Mouse (Mus musculus) kidney, postnatal 25 days (tissue): ENCODE data around the gene Gm6583.

Source experiments
- DNase-seq, 2 experiments: peaks; one replicate each; pipeline ENCODE4 v3.0.0; 2021; ENCODE audit warnings: mixed read lengths in 2 of 2

The Gm6583 gene

DNA sequence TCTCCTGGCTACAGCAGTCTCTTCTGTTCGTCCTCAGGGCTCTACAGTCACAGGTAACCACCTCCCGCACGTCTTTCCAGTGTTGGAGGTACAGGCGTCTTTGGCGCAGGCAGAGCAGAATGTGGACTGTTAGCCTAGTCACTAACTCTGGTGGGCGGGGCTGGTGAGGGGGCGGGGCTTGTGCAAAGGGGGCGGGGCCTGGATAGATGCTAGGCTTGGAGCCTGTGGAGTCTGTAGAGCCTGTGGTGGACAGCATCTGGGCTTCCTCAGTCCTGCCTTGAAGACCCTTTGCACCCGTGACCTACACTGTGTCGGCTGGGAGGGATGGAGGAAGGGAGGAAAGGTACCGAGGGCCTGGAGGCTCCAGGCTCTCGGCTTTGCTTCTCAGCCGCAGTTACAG is at the start of gene Gm6583:
Gene Gm6583, minus strand, starts transcription at position 124 of the 400 bp plus-strand sequence.
- DNase-seq = no peak

DNA sequence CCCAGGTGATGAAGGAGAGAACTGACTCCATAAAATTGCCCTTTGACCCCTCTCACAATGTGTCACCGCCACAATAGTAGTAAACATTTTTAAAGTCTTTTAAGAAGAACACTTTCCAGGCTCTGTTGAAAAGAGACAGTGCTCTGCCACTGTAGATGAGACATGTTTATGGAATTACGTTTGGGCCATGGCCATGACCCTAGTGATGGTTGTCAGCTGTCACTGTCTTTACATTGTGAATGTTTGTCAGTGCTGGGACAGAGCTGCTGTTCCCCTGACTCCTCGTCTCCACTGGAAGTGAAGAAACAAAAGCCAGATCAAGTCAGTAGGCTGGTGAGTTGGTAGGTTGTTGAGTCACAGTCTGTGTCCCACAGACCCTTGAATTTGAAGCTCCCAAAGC is 46.6 kb upstream of the Gm6583 start:
- DNase-seq = no peak

DNA sequence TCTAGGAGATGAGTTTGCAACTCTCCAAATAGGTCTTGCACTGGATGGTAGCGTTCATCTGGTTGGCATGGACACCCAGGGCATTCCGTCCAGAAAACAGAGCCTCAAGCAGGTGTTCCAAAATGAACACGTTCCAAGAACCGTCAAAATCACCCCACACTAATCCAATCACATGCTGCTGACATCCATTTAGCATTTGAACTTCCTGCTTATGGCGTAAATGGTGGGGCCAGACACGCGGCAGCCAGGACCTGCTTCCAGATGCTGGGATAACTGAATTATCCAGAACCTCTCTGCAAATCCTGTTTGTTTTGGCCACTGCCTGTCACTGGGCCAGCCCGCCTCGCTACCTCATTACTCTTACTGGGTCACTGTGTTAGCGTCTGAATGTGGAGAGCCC is 43.5 kb upstream of the Gm6583 start:
- no peak for DNase-seq

DNA sequence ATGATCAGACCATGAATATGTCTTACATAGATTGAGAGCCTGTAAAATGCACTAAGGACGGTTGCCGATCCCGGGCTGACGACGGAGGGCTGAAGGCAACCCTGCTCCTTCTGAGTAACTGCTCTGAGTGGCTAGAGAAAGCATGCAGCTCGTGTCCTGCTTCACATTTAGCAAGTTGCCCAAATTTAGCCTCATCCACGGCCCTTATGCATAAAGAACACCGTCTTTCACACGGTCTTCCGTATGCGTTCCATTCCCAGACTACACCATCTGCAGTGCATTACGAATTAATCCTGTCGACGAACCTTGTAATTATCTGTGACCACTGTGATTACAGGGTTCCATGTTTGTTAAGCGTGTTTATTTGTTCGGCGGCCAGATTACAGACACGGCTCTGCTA is 40.2 kb upstream of the Gm6583 start:
- DNase-seq = no peak

DNA sequence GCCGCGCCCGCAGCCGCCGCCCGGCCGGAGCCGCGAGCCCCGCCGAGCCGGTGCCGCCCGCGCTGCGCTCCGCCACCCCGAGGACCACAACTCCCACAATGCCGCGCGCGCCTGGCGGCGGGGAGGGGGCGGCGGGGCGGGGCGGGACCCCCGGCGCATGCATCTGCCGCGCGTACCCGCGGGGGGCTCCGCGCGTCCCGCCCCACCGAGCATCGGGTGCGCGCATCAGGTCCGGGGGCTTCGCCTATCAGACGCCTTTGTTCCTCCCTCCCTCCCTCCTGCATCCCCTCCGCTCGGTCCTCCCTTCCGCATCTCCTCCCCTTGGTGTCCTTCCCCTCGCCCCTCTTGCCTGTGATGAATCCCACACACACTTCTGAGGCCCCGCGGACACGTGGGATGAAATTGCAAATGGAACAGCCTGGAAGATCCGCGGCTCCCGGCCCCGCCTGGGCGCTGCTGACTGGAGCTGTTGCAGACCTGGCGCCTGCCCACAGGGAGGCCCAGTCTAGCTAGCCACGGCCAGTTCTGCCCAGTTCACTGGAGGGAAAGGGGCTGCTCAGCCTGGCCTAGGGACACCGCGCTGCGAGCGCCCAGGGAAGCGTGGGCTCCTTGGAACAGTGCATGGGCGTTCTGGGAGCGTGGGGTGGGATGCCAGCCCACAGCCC is 39.1 kb upstream of the Gm6583 start, which contains the start of gene Asphd2:
Gene Asphd2, minus strand, starts transcription at position 88 of the 665 bp plus-strand sequence.
- DNase-seq = no peak

DNA sequence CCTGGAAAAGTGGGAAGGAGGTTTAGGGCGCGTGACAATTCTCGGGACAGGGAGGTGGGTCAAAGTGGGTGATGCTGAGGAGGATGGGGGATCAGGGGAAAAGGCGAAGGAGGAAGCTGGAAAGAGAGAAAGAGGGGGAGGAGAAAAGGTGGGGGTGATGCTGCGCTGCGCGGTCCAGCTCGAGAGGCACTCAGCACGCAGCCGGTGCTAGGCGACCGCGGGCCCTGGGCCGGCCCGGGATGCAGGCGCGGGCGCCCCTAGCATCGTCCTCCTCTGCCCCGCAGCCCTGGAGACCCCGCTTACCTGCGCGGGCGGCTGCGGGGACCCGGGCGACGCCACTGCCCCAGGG is 38.6 kb upstream of the Gm6583 start:
- no peak for DNase-seq

DNA sequence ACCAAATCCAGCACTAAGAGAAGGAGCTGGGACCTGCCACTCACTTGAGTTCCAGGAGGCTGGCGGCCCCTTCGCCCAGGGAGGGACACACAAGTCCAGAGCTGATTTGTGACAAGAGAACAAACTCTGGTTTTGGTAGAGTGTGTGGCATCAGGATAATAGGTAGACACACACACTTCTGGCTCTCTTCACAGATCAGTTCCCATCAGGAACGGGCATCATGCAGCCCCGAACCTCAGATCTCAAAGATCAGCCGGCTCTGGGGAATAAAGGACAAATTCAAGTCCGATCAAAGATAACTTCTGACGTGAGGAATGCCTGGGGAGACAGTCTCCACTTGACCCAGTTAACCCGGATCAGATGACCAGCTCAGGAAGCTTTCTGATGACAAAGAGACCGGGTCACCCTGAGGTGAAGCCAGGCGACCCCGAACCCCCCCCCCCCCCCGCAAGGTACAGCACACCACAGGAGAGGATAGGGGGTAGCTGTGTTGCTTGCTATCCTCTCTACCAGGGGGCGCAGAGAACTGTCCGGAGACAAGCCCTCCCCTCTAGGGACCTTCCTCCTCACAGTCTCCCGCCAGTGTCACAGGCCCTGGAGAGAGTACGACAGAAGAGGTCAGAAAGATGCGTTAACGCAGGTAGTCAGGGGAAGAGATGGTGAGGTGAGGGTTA is 38.0 kb upstream of the Gm6583 start:
- DNase-seq = no peak

DNA sequence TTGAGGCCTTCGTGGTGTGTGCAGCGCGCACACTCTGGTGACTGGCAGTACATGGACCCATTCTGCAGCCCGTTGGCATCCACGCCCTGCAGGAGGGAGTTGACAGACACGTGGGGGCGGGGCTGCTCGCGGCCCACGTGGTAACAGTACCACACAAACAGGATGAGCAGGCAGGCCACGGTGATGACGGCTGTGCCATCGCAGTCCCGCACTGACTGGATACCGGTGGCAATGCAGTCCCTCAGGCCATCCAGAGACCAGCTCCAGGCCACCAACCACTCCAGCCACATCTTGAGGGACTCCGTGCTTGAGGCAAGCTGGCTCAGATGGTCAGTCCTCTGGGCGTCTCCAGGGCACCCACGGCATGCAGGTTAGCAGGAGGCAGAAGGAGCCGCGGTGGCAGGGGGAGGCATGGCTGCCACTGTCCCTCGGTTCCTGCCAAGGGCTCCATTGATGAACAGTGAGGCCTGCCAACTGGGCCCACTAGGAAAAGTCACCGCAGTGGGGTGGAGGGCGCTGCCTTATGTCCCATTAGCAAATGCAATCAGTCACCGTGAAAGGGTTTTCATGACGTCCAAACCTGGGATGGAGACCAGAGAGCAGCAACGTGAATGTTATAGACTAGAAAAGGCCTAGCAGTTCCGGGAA is 36.0 kb upstream of the Gm6583 start:
- DNase-seq = no peak

DNA sequence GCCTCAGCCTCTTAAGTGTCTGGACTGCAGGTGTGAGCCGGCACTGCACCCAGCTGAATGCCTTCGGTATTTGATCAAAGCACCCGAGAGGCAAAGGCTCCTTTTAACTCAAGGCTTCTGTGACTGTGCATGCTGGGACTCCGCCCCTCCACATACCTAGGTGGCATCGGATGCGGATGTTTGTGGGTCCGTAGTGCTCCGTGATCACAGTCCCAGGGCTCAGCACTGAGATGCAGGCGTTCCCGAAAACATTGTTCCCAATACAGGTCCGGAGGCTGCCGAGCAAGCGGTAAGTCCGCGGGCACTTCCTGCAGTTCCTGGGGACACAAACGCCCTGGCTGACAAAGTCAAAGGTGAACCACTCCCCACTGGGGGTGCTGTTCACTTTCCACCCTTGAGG is 35.2 kb upstream of the Gm6583 start:
- no peak for DNase-seq

DNA sequence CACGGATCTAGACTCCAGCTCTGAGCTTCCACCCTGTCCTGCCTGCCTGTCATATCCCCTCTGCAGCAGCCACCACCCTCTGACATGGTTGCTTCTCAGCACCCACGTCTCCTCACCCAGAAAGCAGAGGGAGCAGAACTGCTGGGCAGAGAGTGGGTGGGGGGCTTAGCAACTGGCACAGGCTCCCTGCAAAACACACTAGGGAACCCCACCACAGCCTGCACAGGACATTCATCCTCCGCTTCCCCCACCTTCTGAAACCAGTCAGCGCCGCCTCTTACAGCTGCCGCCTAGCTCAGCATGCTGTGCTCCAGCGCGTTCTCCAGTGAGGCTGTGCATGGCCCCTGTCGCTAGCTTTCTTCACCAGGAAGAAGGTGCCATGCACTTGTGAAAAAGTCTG is 33.5 kb upstream of the Gm6583 start:
- no peak for DNase-seq

DNA sequence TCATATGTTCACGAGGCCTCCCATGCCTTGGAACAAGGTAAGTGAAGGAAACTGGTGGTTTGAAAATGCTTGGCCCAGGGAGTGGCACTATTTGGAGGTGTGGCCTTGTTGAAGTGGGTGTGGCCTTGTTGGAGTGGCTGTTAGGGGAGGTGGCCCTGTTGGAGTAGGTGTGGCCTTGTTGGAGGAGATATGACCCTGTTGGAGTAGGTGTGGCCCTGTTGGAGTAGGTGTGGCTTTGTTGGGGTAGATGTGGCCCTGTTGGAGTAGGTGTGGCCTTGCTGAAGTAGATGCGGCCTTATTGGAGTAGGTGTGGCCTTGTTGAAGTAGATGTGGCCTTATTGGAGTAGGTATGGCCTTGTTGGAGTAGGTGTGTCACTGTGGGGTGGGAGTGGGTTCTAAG is 30.1 kb upstream of the Gm6583 start:
- no peak for DNase-seq

DNA sequence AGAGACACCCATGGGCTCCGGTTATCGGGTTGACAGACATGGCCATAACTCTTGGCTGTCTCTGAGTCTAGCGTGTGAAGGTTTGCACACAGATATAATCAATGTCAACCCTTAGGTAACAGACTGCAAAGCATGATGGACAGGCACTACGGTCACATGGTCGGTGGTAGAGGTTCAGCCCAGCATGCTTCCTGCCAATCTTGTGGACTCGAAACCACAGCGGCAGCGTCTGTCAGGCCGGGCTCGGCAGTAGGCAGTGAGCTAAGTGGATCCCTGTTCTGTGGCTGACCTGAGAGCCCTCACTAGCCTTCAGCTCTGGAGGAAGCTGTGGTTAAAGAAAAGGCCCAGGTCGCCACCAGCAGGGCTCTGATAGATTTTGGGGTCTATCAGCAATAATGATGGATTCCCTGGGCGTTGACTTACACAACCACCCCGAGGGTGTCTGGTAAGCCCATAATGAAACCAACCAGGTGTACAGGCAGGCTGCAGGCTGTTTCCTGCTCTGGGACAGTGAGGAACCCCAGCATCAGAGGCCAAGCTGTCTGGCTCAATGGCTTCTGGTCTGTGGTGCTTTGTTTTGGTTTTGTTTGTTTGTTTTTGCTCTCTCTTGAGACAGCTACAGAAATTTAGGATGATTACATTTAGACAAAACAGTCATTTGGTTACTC is 29.1 kb upstream of the Gm6583 start:
- no peak for DNase-seq

DNA sequence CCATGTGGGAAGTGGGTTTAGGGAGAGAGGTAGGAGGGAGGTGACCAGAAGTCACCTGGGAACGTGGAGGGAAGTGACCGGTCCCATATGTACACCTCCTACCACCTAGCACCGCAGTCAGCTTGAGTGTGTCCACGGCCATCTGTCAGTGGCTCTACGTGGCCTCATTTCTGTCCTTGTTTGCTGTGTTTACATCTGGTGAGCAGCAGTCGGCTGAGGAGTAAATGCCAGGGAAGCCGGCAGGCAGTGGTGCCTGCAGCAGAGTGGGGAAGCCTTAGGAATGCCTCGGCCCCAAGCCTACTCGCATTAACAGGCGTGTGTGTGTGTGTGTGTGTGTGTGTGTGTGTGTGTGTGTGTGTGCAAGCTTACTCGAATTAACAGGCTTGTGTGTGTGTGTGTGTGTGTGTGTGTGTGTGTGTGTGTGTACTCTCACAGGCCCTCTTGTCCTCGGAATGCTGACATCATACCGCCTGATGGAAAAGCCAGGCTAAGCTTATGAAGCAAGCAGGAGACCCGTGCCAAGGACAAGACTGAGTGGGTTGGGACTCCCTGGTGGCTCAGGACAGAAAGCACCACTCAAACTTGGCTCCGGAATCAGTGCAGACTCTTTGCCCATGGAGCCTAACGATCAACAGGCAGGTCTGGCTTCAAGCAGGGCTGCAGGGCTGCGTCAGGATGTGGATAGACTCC is 27.0 kb upstream of the Gm6583 start:
- DNase-seq = peak in 1 of 2 experiments; percentile 33

DNA sequence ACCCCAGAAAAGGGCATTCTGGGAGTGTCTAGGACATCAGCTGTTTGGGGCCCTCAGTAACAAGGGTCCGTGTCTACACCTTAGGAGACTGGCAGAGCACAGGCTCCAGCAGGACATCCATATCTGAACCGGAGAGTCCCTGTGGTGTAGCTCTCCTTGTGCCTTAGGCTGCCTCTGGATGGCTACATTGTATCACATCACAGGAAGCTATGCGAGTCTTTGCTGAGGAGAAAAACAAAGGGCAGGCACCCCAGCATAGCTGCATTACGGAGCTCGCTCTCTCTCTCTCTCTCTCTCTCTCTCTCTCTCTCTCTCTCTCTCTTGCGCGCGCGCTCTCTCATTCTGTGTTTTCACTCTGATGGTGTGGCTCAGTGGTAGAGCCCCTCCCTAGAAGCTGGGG is 26.2 kb upstream of the Gm6583 start:
- no peak for DNase-seq

DNA sequence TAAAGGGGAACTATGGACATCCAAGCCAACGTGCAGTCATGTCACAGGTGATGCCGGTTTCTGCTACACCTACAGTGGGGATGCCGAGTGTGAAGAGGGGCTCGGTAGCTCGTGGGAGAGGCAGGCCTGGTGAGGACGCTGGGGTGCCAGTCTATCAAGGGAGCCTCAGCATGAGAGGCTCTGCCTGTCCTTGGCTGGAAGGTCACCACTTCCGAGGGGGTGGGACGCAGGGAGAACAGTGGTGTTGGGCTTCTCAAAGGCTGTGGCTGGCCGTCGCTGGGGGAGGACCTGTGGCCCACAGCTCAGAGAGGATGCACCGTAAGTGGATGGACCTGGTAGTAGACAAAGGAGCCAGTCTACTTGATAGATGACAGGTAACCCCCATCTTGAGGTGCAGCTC is 25.3 kb upstream of the Gm6583 start:
- no peak for DNase-seq

DNA sequence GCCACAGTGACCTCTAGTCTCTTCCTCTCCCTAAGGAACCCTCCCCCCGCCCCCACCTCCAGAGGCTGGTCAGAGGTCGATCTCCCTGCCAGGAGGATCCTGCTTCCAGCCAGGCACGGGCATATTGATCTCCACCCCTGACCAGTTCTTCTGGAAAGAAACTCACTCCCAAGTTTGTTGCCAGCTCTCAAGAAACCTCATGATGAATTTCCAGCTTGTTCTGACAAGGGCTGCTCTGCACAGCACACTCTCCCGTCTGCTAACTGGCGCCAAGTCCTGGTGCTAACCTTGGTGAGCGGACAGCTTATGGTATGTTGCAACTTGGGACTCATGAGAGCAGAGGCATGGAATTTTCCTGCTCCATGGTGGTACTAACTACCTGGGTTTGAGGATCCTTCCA is 22.9 kb upstream of the Gm6583 start:
- peak in 1 of 2 experiments; percentile 16 for DNase-seq

DNA sequence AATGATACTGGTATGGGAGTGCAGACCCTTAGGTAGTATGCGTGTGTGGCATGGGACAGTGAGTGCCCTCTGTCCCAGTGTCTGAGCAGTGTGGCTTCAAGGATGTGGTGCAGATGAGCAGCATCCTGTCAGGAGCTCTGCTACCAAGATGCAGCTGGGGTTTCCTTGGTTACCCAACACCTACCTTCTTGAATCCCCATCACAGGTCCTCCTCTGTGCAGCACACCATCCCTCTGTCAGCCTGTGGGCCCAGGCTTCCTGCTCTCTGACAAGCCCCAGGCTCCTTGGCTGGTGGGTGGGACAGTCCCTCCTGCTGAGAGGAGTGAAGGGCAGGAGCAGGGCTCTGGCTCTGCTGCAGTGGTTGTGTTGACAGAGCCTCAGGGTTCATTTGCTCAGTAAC is 21.5 kb upstream of the Gm6583 start:
- DNase-seq = no peak

DNA sequence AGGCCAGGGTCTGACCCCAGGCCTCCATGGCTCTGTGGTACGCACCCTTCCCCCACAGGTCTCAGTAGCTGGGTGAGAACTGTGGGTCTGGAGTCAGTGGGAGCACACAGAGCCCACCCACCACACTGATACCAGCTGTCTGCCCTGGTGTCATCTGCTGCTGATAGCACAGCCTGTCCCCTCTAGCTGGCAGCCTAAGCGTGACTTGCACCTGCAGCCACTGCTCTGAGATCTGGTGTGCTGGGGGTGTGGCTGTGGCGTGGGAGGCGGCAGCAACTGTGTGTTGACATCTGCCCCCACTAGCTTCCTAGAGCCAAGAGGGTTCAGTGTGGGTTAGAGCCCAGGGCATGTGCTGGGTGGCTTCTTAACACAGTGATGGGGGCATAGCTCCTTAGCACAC is 20.3 kb upstream of the Gm6583 start:
- DNase-seq = no peak

DNA sequence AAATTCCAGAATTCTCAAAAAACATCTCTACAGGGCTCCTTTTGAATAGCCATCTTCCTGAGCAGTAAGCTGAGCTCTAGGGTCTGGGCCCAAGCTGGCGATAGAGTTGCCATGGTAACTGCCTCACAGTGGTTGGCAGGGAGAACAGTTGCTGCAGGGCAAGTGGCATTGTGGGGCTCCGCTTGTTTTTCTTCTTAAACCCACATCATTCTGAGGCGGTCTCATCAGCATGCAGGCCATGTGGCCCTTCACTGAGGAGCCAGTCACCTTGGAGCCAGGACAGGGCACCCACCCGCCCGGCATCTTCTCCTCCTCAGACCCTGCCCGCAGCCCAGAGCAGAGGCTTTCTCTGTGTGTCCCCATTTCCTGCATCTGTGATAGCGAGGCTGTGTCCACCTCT is 16.1 kb upstream of the Gm6583 start:
- DNase-seq = no peak

DNA sequence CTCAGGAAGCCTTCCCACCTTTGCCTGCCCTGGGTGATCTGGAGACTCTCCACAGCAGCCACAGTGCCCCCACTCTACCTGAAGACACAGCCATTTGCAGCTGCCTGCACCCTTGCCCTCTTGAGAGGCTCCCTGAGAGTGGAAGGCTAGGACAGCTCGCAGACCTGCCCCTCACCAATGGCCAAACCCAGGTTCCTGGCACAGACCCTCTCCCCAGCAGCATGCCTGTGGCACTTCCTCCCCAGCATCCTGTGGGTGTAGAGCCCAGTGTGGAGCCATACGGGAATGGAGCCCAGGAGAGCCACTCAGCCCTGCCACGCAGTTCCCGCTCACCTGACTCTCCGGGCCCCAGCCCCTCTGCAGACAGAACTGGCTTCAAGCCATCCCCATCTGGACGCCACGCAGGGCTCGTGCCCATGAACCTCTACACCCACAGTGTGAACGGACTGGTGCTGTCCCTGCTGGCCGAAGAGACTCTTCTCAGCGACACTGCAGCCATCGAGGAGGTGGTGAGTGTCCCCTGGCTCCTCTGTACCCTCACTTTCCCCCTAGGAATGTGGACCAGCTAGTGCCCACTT is 14.5 kb upstream of the Gm6583 start:
- no peak for DNase-seq

DNA sequence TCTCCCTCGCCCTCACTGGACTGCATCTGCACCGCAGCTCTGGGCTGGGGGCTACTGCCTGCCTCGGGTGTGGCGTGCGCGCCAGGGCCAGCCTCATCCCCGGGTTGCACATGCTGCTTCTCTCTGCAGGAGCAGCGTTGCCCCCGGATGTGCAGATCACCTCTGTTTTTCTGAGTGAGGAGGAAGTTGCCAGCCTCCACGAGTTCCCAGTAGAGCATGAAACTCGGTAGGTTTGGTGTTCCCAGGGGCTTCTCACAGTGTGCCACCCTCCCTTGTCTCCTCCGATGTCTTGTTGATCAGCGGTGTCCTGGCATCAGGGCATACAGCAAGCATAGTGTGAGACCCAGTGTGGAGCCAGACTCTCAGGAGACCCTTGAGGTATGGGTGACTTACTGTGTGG is 13.5 kb upstream of the Gm6583 start:
- no peak for DNase-seq

DNA sequence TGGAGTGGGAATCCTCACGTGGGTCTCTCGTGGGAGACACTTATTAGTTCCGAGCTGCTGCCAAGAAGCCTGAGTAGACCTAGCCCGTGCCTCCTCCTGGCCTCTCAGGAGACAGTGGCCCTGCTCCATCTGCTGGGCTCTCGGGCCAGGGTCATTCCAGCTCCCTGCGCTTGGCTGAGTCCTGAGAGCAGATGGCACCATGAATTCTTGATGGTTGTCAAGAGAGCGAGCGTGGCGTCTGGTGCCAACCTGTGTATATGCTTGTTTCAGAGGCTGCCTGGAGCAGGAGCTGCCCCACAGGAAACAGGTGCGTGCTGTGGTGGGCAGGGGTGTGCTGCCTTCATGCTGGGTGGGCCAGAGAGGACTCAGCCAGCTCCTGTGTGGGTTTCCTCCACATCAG is 12.8 kb upstream of the Gm6583 start:
- DNase-seq = no peak

DNA sequence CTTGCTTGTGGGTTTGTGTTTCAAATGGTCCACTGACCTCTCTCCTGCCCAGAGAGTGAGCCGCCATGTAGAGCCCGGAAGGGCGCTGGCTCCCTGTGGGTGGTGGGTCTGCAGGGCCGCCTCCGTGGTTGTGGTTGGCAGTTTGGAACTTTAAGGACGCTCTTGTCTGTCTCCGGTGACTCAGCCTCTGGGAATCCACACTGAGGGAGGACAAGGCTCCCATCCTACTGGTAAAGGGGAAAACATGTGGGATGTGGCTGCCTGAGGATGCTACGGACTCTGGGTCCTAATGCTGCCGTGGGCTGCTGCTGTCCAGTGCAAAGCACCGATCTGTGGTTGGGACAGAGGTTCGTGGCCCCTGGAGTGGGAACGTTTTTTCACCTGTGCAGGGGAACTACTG is 12.1 kb upstream of the Gm6583 start:
- no peak for DNase-seq
